Mouse (Mus musculus) G1E (cell line): ENCODE measurements at regions not wholly inside any gene's neighbourhood (a gene's known extent, or its start where the extent isn't known, plus 50 kb on each side); places are given as distances from the start of the nearest gene placed in this dataset.

Experiments used
- CTCF ChIP-seq: IDR thresholded peaks from 2 replicates; pipeline ENCODE4 v1.5.1; 2012; ENCODE audit warnings: low read depth, low read length, inconsistent platforms, mixed read lengths
- GATA1 ChIP-seq: IDR thresholded peaks from 2 replicates; pipeline ENCODE4 v1.6.1; 2012; ENCODE audit warnings: borderline replicate concordance, low read length, inconsistent platforms, mixed read lengths
- GATA2 ChIP-seq: IDR thresholded peaks from 2 replicates; pipeline ENCODE4 v1.6.1; 2012; ENCODE audit warnings: low read depth, low read length, inconsistent platforms, borderline replicate concordance

GRCm38 (mm10) chr9:25021095-25021691 lies 68.0 kb upstream of the Gm10181 start:
- TF ChIP-seq CTCF: no peak
- no peak for TF ChIP-seq GATA1
- TF ChIP-seq GATA2: no peak
